Mouse (Mus musculus): Measurements from ENCODE around the gene Clcf1.
"Not testable (repeated sequence)": the region's sequence is repeated elsewhere in the genome, so short reads cannot be mapped to it uniquely, and the experiment has no call there.

The Clcf1 gene

GRCm38 (mm10) chr19:4218784-4219183 is 4.7 kb downstream of the Clcf1 start:
- no peak for DNase-seq

DNA sequence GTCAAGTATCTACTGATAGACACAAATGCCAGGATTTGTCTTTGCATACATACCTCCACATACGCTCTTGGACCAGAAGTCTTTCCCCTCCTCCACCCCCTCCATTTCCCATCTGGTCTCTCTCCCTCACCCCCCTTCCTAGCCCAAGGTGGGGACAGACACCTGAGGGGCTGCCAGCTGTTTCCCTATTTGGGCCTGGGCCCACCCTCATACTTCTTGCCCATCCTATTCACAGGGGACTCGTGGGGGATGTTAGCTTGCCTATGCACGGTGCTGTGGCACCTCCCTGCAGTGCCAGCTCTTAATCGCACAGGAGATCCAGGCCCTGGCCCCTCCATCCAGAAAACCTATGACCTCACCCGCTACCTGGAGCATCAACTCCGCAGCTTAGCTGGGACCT is 5.9 kb downstream of the Clcf1 start:
- DNase-seq = no peak

GRCm38 (mm10) chr19:4220416-4220815 is 6.4 kb downstream of the Clcf1 start:
- no peak for DNase-seq

DNA sequence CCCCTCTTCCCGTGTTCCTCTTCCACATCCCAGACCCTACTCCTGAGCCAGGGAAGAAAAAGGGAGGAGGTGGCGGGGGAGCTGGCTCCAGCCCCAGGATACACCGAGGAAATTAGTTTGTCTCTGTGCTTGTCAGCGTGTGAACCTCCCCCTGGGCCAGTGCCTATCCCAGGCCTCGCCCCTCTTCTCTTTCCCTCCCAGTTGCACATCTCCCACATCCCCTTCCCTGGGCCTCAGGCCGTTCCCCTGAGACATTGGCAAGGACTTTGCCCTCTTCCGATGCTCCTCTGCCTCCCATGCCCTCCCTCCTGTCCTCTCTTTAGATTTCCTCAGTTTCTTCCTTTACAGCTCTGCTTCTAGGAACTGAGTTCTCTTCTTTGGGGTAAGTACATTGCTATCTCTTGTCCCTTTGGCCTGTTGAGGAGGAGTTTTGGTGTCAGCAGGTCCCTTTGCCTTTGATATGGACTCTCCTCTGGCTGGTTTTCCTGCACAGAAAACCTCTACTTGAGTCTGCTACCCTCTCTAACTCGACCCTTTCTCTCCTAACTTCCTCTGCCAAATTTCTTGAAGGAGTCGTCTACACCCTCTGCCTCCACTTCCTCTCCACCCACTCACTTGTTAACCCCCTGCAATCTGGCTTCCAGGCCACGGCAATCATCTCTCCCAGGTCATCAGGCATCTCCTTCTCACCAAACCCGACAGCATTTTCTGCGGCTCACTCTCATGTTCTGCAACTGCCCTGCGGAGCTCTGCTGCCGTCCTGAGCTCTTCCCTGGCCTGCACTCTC is 7.1 kb downstream of the Clcf1 start:
- DNase-seq = peak; percentile 65

DNA sequence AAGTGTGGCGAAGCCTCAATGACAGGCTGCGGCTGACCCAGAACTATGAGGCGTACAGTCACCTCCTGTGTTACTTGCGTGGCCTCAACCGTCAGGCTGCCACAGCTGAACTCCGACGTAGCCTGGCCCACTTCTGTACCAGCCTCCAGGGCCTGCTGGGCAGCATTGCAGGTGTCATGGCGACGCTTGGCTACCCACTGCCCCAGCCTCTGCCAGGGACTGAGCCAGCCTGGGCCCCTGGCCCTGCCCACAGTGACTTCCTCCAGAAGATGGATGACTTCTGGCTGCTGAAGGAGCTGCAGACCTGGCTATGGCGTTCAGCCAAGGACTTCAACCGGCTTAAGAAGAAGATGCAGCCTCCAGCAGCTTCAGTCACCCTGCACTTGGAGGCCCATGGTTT is 8.1 kb downstream of the Clcf1 start:
- DNase-seq = peak; percentile 42

DNA sequence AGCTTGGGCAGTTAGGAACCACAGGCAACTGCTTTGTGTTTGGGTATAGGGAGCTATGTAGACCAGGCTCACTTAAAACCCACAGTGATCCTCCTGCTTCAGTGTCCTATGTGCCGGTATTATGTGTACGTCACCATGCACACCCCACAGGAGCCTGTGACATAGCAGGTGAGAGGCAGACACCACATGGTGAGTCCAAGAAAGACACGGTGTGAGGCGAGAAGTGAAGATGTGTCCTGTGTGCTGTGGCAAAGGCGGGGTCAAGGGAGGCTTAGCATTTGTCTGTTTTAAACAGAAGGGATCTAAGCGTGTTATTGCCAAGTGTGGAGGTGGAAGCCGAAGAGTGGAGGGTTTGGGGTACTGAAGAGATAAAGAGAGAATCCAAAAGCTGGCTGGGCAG is 12.7 kb downstream of the Clcf1 start:
- DNase-seq = no peak

DNA sequence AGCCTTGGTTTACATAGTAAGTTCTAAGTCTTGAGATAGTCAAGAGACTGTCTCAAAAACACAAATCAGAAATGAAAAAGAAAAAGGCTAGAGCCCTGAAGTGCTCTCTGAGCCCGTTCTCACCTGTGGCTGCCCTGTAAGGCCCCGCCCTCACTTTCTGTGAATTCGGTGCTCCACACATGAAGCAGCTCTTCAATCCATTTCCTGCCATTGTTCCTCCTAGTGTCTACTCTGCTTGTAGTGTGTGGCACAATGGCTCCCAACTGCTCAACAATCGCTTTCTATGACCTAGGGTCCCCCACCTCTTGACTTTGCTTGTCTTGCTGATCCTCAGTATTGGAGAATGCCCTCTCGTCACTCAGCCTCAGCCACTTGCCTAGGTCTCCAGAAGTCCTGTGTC is 13.4 kb downstream of the Clcf1 start:
- DNase-seq = no peak

DNA sequence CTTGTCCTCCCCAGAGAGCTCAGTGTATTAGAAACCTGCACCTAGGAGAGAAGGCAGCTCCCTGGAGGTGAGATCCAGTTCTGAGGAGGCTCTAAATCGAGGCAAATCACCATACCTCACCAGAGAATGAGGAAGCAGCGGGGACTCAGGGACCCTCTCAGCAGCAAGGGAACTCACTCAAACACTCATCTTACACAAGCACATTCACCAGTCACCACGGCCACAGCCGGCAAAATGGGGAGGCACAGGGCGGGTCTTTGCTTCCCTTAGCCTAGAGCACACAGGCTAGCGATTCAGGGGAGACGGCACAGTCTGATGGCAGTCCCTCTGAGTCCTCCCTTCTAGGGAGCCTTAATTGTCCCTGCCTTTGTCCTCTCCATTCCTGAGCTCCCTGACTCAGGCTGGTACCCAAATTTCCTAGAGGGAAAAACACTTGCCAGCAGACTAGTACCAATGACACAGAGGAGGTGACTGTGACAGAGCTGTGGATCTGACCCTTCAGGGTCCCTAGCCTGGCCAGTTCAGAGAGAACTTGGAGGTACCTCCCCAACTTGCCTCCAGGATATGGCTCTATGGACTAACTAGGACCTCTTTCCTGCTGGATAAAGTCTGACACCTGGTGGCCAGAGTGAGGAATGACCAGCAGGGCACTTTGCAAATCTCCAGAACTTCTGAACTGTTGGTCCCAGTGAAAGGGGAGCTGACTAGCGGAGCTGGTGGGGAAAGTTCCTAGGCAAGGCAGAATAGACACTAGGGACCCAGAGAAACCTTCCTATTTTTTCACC is 14.0 kb downstream of the Clcf1 start:
- peak; percentile 86 for DNase-seq

- no peak for DNase-seq
These were observed 14.9 kb downstream of the Clcf1 start for GRCm38 (mm10) chr19:4228891-4229290.

DNA sequence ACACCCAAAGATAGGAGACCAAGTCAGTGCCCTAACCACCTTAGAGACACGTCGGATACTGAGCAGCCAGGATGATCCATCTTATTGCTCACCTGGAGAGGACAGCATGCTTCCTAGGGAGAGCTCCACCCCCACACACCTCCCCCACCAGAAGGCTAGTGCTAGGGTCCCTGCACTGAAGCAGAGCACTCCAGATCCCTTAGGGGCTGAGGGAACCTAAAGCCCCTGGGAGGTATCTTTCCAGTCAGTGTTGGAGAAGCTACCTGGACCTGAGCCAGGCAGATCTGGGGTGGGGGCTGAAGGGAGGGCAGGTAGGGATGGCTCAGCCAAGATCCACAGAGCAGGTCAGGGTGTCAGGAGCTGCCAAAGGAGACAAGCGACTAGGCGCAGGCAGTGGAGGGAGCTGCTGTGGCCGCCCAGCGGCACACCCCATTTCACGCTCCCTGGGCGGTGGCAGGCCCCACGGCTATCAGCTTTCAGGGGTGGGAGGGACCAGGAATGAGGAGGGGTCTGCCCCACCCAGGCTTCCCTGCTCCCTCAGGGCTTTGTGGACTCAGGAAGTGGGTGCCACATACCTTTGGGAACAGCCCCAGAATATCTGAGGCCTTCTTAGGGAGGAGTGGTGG is 15.5 kb downstream of the Clcf1 start:
- DNase-seq = no peak

DNA sequence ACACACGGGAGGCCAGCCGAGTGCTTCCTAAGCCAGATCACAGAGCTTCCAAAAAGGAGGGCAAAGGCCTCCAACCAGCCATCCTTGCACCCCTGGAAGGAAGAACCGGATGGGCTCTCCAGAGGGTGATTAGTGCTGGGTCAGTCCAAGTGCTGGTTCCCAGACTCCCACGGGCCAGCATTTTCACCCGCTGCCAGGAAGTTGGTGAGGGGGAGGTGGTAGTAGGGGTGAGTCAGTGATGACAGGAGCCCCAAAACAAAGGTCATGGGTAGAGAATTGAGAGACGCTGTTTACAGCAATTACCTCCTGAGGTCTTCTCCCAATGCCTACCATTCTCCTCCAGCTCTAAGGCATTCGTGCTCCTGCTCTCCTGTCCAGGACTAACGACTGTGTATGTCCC is 16.4 kb downstream of the Clcf1 start:
- DNase-seq = peak; percentile 37

GRCm38 (mm10) chr19:4231253-4232185 is 17.5 kb downstream of the Clcf1 start, which contains the start of gene Pold4:
Pold4 (plus strand) TSS chr19:4231899.
- peak; percentile 100 for DNase-seq

DNA sequence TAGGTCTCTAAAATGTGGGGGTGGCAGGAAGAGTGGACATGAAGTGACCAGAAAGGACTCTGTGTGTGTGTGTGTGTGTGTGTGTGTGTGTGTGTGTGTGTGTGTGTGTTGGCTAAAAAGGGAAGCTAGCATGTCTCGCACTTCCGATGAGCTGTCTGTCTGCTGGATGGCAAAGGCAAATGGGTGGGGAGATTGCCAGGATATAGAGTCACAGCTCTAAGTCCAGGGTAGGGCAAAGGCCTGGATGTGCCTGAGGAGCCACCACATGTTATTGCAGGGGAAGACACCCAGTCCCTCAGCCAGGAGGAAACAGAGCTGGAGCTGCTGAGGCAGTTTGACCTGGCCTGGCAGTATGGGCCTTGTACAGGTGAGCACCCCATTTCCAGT is 18.1 kb downstream of the Clcf1 start:
- peak; percentile 85 for DNase-seq

DNA sequence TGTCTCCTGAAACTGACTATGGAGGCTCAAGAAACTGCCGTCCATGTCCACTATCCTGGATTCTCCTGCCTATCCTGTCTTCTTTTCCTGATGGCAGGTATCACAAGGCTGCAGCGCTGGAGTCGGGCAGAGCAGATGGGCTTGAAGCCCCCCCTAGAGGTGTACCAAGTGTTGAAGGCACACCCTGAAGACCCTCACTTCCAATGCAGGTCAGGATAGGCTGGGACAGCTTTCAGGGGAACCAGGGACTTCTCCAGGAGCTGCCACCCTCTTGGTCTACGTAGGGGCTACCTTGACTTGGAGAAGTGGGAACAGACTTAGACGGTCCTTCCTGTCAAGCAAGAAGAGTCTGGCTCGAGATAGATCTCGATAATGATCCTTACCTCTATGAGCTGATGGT is 18.6 kb downstream of the Clcf1 start:
- no peak for DNase-seq

GRCm38 (mm10) chr19:4234548-4234947 is 20.5 kb downstream of the Clcf1 start:
- no peak for DNase-seq

GRCm38 (mm10) chr19:4240247-4240668 is 26.2 kb downstream of the Clcf1 start:
- no peak for DNase-seq

GRCm38 (mm10) chr19:4242416-4242815 is 28.4 kb downstream of the Clcf1 start:
- DNase-seq = no peak

DNA sequence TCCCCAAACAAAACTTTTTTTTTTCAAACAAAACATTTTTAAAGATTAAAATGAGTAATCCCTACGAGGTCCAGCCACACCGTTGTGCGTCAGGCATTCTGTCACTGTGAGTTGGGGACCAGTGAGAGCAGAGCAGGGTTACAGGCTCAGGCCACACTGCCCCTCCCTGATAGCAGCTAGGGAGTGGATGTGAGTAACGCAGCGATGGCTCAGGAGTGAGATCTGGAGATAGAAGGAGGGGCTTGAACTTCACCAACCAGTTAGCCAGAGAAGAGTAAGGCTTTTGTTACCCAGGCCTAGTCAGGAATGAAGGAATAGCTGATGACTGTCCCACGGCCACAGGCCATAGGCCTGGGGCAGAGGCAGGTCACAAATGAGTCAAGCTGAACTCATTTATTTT is 30.7 kb downstream of the Clcf1 start:
- no peak for DNase-seq

DNA sequence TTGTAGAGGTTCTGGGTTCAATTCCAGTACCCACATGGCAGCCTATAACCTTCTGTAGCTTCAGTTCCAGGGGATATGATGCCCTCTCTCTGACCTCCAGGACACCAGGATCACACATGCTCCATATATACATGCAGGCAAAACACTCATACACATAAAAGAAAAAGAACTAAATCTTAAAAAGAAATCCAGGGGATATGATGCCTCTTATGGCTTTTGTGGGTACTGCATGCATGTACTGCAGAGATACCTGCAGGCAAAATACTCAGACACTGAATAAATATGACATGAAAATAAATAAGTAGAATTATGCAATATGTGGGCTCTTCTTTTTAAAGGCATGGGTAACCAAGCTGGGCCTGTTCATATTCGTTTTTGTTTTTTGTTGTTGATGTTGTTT is 33.0 kb downstream of the Clcf1 start:
- DNase-seq = peak; percentile 32

DNA sequence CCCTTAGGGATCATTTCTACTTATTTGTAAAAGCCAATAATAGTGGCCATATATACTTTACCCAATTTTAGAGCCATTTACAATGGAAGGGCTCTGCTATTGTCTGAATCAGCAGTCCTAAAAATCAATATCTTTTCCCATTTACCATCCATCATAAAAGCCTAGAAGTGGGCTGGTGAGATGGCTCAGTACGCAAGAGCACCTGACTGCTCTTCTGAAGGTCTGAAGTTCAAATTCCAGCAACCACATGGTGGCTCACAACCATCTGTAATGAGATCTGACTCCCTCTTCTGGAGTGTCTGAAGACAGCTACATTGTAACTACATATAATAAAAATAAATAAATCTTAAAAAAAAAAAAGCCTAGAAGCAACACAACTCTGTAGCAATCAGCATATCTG is 34.6 kb downstream of the Clcf1 start:
- not testable (repeated sequence) for DNase-seq

DNA sequence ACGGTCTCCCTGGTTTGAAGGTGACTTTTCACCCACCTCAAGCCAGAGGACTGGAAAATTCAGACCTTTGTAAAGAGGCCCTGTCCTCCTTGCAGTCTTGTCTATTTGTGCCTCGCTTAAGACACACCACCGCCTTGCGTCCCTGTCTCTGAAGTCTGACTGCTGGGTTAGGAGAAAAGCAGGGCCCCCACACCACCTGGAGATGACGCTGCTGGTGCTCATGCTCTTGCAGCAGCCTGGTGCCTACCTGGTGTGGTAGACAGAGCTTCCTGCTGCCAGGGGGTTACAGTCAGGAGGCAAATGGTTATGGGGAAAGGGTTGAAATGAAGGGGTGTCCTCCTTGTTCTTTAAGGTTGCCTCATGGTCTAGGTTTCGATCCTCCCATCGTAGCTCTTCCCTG is 40.2 kb downstream of the Clcf1 start:
- DNase-seq = no peak

DNA sequence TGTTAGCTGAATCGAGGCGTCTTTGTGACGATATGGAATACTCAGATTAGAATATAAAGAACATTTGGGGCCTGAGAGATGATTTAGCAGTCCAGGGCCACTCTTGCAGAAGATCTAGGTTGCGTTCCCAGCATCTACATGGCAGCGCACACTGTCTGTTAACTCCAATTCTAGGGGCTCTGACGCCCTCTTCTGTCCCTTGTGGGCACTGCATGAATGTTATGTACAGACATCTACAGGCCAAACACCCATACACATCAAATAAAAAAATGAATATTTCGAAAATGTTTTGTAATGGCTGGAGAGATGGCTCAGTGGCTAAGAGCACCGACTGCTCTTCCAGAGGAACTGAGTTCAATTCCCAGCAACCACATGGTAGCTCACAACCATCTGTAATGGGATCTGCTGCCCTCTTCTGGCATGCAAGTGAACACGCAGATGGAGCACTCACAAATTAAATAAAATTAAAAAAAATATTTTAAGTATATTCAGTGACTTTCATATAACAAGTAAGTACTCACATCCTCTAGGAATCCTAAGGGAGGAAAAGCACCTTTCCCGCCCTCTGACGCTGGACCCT is 41.6 kb downstream of the Clcf1 start:
- DNase-seq = peak; percentile 21

All from lung, postnatal 36 days (tissue).